Mouse (Mus musculus) adrenal gland, postnatal 36 days (tissue): ENCODE results near the gene Rap1gap. TPM values are rescaled to one million over a fixed set of nuclear protein-coding genes. Genes with fewer than 3 reads are reported as not detected.

ENCODE experiments used
- DNase-seq, 2 experiments: peaks; one replicate each; pipeline ENCODE4 v3.0.0; 2021; ENCODE audit warnings: mixed read lengths in 1 of 2
- total RNA-seq, 2 experiments: library from RNA; stranded (reverse); gene quantifications; 2 replicates each; pipeline ENCODE4 v1.2.3; 2021

Gene Rap1gap
- total RNA-seq, 2 experiments from 2014 or later = 102 to 123 TPM

GRCm38 (mm10) chr4:137692107-137692902 is 27.8 kb downstream of the Rap1gap start:
- DNase-seq = no peak

- DNase-seq = no peak
These were observed 30.8 kb downstream of the Rap1gap start for GRCm38 (mm10) chr4:137695300-137695699.

- DNase-seq = peak in 1 of 2 experiments; percentile 53
These were observed 31.4 kb downstream of the Rap1gap start for GRCm38 (mm10) chr4:137695900-137696299.

- no peak for DNase-seq
These were observed 32.8 kb downstream of the Rap1gap start for GRCm38 (mm10) chr4:137697156-137697885.

- DNase-seq = peak; percentile 44 to 62
These were observed 33.8 kb downstream of the Rap1gap start for GRCm38 (mm10) chr4:137698076-137698985.

- DNase-seq = peak; percentile 68 to 73
These were observed 35.0 kb downstream of the Rap1gap start for GRCm38 (mm10) chr4:137699264-137700211.

GRCm38 (mm10) chr4:137700960-137701359 is 36.4 kb downstream of the Rap1gap start:
- DNase-seq = no peak

- no peak for DNase-seq
These were observed 38.6 kb downstream of the Rap1gap start for GRCm38 (mm10) chr4:137703077-137703476.

- peak; percentile 44 to 66 for DNase-seq
These were observed 40.0 kb downstream of the Rap1gap start for GRCm38 (mm10) chr4:137704561-137704960.

- no peak for DNase-seq
These were observed 40.9 kb downstream of the Rap1gap start for GRCm38 (mm10) chr4:137705379-137705778.

GRCm38 (mm10) chr4:137706510-137706909 is 42.0 kb downstream of the Rap1gap start:
- no peak for DNase-seq

GRCm38 (mm10) chr4:137707216-137707990 is 42.9 kb downstream of the Rap1gap start:
- peak; percentile 94 to 98 for DNase-seq

- DNase-seq = no peak
These were observed 48.4 kb downstream of the Rap1gap start for GRCm38 (mm10) chr4:137712963-137713362.

- DNase-seq = no peak
These were observed 49.6 kb downstream of the Rap1gap start for GRCm38 (mm10) chr4:137714020-137714624.

GRCm38 (mm10) chr4:137717005-137717404 is 52.5 kb downstream of the Rap1gap start:
- peak; percentile 78 to 79 for DNase-seq

GRCm38 (mm10) chr4:137717671-137718070 is 53.1 kb downstream of the Rap1gap start:
- peak; percentile 83 for DNase-seq

GRCm38 (mm10) chr4:137719378-137720077 is 55.0 kb downstream of the Rap1gap start:
- peak; percentile 66 to 81 for DNase-seq

- DNase-seq = no peak
These were observed 57.0 kb downstream of the Rap1gap start for GRCm38 (mm10) chr4:137721563-137721962.

GRCm38 (mm10) chr4:137722230-137722629 is 57.7 kb downstream of the Rap1gap start:
- DNase-seq = no peak
